Mouse (Mus musculus): ENCODE data around the gene Slc17a7.

Gene Slc17a7

GRCm38 (mm10) chr7:45175398-45175797, 11.6 kb downstream of the Slc17a7 start:
- no peak for DNase-seq (ENCODE audit: low spot score in 2 of 2)

- DNase-seq (ENCODE audit: low spot score in 2 of 2) = no peak
These were observed 12.2 kb downstream of the Slc17a7 start for GRCm38 (mm10) chr7:45175929-45176328.

GRCm38 (mm10) chr7:45176356-45176755, 12.6 kb downstream of the Slc17a7 start:
- no peak for DNase-seq (ENCODE audit: low spot score in 2 of 2)

GRCm38 (mm10) chr7:45178550-45178949, 14.8 kb downstream of the Slc17a7 start:
- no peak for DNase-seq (ENCODE audit: low spot score in 2 of 2)

GRCm38 (mm10) chr7:45179469-45179868, 15.7 kb downstream of the Slc17a7 start, which contains the start of gene Gfy:
TSS of gene Gfy (minus strand) at chr7:45179569.
- no peak for DNase-seq (ENCODE audit: low spot score in 2 of 2)

GRCm38 (mm10) chr7:45180896-45181477, 17.2 kb downstream of the Slc17a7 start, which contains the start of gene Pth2:
TSS of gene Pth2 (plus strand) at chr7:45180995.
- no peak for DNase-seq (ENCODE audit: low spot score in 2 of 2)

GRCm38 (mm10) chr7:45181540-45181939, 17.8 kb downstream of the Slc17a7 start:
- DNase-seq (ENCODE audit: low spot score in 2 of 2) = no peak

GRCm38 (mm10) chr7:45182199-45182601, 18.5 kb downstream of the Slc17a7 start:
- peak; percentile 58 to 88 for DNase-seq (ENCODE audit: low spot score in 2 of 2)

GRCm38 (mm10) chr7:45182606-45183005, 18.9 kb downstream of the Slc17a7 start:
- no peak for DNase-seq (ENCODE audit: low spot score in 2 of 2)

GRCm38 (mm10) chr7:45183672-45184071, 19.9 kb downstream of the Slc17a7 start:
- no peak for DNase-seq (ENCODE audit: low spot score in 2 of 2)

GRCm38 (mm10) chr7:45185921-45186320, 22.2 kb downstream of the Slc17a7 start:
- DNase-seq (ENCODE audit: low spot score in 2 of 2) = no peak

- DNase-seq (ENCODE audit: low spot score in 2 of 2) = peak in 1 of 2 experiments; percentile 69
These were observed 25.9 kb downstream of the Slc17a7 start for GRCm38 (mm10) chr7:45189600-45189999.

GRCm38 (mm10) chr7:45190186-45190585, 26.4 kb downstream of the Slc17a7 start:
- no peak for DNase-seq (ENCODE audit: low spot score in 2 of 2)

GRCm38 (mm10) chr7:45191161-45191560, 27.4 kb downstream of the Slc17a7 start:
- no peak for DNase-seq (ENCODE audit: low spot score in 2 of 2)

GRCm38 (mm10) chr7:45191803-45192363, 28.1 kb downstream of the Slc17a7 start:
- no peak for DNase-seq (ENCODE audit: low spot score in 2 of 2)

GRCm38 (mm10) chr7:45192585-45193310, 29.0 kb downstream of the Slc17a7 start:
- no peak for DNase-seq (ENCODE audit: low spot score in 2 of 2)

- DNase-seq (ENCODE audit: low spot score in 2 of 2) = no peak
These were observed 29.7 kb downstream of the Slc17a7 start for GRCm38 (mm10) chr7:45193406-45193805.

- no peak for DNase-seq (ENCODE audit: low spot score in 2 of 2)
These were observed 30.4 kb downstream of the Slc17a7 start for GRCm38 (mm10) chr7:45193871-45194785.

- DNase-seq (ENCODE audit: low spot score in 2 of 2) = no peak
These were observed 31.8 kb downstream of the Slc17a7 start for GRCm38 (mm10) chr7:45195341-45196175.

GRCm38 (mm10) chr7:45196176-45196535, 32.4 kb downstream of the Slc17a7 start:
- no peak for DNase-seq (ENCODE audit: low spot score in 2 of 2)

- DNase-seq (ENCODE audit: low spot score in 2 of 2) = no peak
These were observed 33.2 kb downstream of the Slc17a7 start for GRCm38 (mm10) chr7:45196994-45197393.

Measured in left cerebral cortex, adult 9 months (tissue).